Mouse (Mus musculus) thymus, adult 2 months (tissue): ENCODE results near the gene Drosha.

Source experiments
- CTCF ChIP-seq: fragments of 200-500 bp; IDR thresholded peaks from 2 replicates; pipeline ENCODE4 v1.5.1; 2012; ENCODE audit warnings: mild to moderate bottlenecking, control low read depth, low read length, moderate library complexity, borderline replicate concordance; ENCODE audit not compliant: control insufficient read depth, poor library complexity, insufficient read depth; ENCODE audit errors: extremely low read depth
- POLR2A ChIP-seq: fragments of 200-500 bp; IDR thresholded peaks from 2 replicates; pipeline ENCODE4 v1.6.1; 2012; ENCODE audit warnings: mild to moderate bottlenecking, low read length, control low read depth, moderate library complexity; ENCODE audit not compliant: control insufficient read depth, poor library complexity, insufficient read depth; ENCODE audit errors: extremely low read depth

GRCm38 (mm10) chr15:12794311-12794710 lies 30.3 kb upstream of the Drosha start:
- TF ChIP-seq CTCF: no peak
- no peak for TF ChIP-seq POLR2A
